Mouse (Mus musculus): ENCODE measurements around the gene Gm20696.

DNA sequence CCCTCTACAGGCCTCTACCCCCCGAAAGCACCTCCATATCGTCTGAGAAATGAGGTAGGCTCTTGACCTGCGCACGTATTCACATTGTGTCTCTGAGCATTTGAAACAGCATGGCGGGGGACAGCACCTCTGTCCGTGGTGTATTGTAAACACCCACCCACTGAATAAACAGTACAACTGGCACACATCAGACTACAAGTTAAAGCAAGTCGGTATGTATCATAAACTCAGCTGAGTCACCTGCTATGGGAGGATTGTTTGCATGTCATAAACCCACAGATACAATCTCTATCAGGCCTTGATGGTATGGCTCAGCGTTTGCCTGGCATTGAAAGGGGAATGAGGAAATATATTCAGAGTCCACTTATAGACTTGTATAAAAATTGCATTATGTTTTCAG lies 10.7 kb upstream of the Gm20696 start:
- TF ChIP-seq POLR2A (IDR thresholded peaks at IDR 0.05; ENCODE audit: borderline replicate concordance, extremely low read depth, insufficient read depth, insufficient read length, poor library complexity, severe bottlenecking) (no peak), CTCF (IDR thresholded peaks at IDR 0.05; ENCODE audit: borderline replicate concordance, extremely low read depth, insufficient read depth, insufficient read length) (no peak)

Data from brain, embryonic 14.5 days (tissue).